Mouse (Mus musculus) E14TG2a.4 (cell line): ENCODE measurements around the gene Vcl.

Experiments
- CTCF ChIP-seq: conservative IDR thresholded peaks from 2 replicates; pipeline ENCODE4 v1.5.1; 2014; ENCODE audit warnings: low read length
- NANOG ChIP-seq: IDR thresholded peaks from 2 replicates; pipeline ENCODE4 v1.6.1; 2014; ENCODE audit warnings: borderline replicate concordance, low read length, mixed read lengths

DNA sequence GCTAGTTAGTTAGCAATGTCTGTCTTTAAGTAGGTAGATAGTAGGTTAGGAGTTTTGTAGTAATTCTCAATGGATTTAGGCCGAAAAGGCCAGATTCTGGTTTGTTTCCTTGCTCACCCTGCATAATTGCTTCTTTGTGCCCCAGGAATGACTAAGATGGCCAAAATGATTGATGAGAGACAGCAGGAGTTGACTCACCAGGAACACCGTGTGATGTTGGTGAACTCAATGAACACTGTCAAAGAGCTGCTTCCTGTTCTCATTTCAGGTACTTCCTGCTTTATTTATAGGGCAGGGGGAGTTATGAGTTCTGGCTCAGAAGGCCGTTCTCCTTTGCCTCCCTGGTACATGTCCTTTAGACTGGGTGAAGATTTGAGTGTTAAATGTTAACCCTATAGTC lies 56.3 kb downstream of the Vcl start:
- no peak for TF ChIP-seq CTCF
- no peak for TF ChIP-seq NANOG
